Mouse (Mus musculus) MEL (cell line): Measurements from ENCODE around the gene Oscp1. TPM values are rescaled to one million over a fixed set of nuclear protein-coding genes. Genes with fewer than 3 reads are reported as not detected.

Experiments used
- DNase-seq: peaks from one replicate; pipeline ENCODE4 v3.0.0; 2011; ENCODE audit warnings: low read depth, low spot score
- H3K27ac ChIP-seq: 2 replicates; pipeline ENCODE4 v1.5.1; 2012; ENCODE audit warnings: low read depth, mild to moderate bottlenecking, control low read depth, low read length, moderate library complexity; ENCODE audit not compliant: control insufficient read depth
- H3K27me3 ChIP-seq, 2 experiments: fragments of 150-350 bp in 1 of 2; sonication (generic) in 1 of 2; 2 replicates each; pipeline ENCODE4 v1.6.1; 2012; ENCODE audit warnings: low read length in 2 of 2, mild to moderate bottlenecking in 2 of 2, improper control_type of control experiment in 1 of 2, moderate library complexity in 1 of 2; ENCODE audit not compliant: insufficient read depth in 2 of 2, control insufficient read depth in 1 of 2
- H3K36me3 ChIP-seq, 2 experiments: 2 replicates each; pipeline ENCODE4 v1.6.1; 2012 to 2014; ENCODE audit warnings: low read length in 2 of 2, improper control_type of control experiment in 1 of 2, inconsistent platforms in 1 of 2, mild to moderate bottlenecking in 1 of 2; ENCODE audit not compliant: insufficient read depth in 2 of 2, control insufficient read depth in 1 of 2
- H3K4me1 ChIP-seq, 2 experiments: fragments of 150-350 bp in 1 of 2; sonication (generic) in 1 of 2; 2 replicates each; pipeline ENCODE4 v1.6.1; 2012; ENCODE audit warnings: low read length in 2 of 2, improper control_type of control experiment in 1 of 2, mild to moderate bottlenecking in 1 of 2; ENCODE audit not compliant: insufficient read depth in 2 of 2, control insufficient read depth in 1 of 2
- H3K4me3 ChIP-seq, 2 experiments: fragments of 150-350 bp in 1 of 2; sonication (generic) in 1 of 2; 2 replicates each; pipeline ENCODE4 v1.5.1; 2012; ENCODE audit warnings: low read depth in 2 of 2, low read length in 2 of 2, mild to moderate bottlenecking in 2 of 2, moderate library complexity in 2 of 2, control low read depth in 1 of 2, improper control_type of control experiment in 1 of 2; ENCODE audit not compliant: control insufficient read depth in 1 of 2, insufficient read depth in 1 of 2
- H3K79me2 ChIP-seq: 2 replicates; pipeline ENCODE4 v1.6.1; 2012; ENCODE audit warnings: mild to moderate bottlenecking, low read length, moderate library complexity; ENCODE audit not compliant: control insufficient read depth, poor library complexity, insufficient read depth
- H3K9ac ChIP-seq: 2 replicates; pipeline ENCODE4 v1.6.1; 2012; ENCODE audit warnings: low read depth, mild to moderate bottlenecking, control low read depth, low read length, moderate library complexity; ENCODE audit not compliant: control insufficient read depth, poor library complexity, severe bottlenecking
- H3K9me3 ChIP-seq: fragments of 150-350 bp; sonication (generic); replicated peaks from 2 replicates; pipeline ENCODE4 v1.6.1; 2012; ENCODE audit warnings: mild to moderate bottlenecking, low read length, improper control_type of control experiment, moderate library complexity; ENCODE audit not compliant: insufficient read depth
- BHLHE40 ChIP-seq: IDR thresholded peaks from 2 replicates; pipeline ENCODE4 v1.6.1; 2012; ENCODE audit warnings: low read depth, mild to moderate bottlenecking, inconsistent platforms, low read length, improper control_type of control experiment, borderline replicate concordance
- CHD1 ChIP-seq: IDR thresholded peaks from 2 replicates; pipeline ENCODE4 v1.6.1; 2012; ENCODE audit warnings: low read depth, mild to moderate bottlenecking, inconsistent platforms, low read length, improper control_type of control experiment
- CHD2 ChIP-seq: IDR thresholded peaks from 2 replicates; pipeline ENCODE4 v1.6.1; 2011; ENCODE audit warnings: low read length, improper control_type of control experiment
- CTCF ChIP-seq, 3 experiments: IDR thresholded peaks in 2 of 3; conservative IDR thresholded peaks in 1 of 3; 2 replicates each; pipeline ENCODE4 v1.5.1; 2011 to 2012; ENCODE audit warnings: low read length in 3 of 3, low read depth in 2 of 3, mild to moderate bottlenecking in 2 of 3, improper control_type of control experiment in 1 of 3, inconsistent platforms in 1 of 3, mixed read lengths in 1 of 3, moderate library complexity in 1 of 3; ENCODE audit not compliant: control insufficient read depth in 1 of 3, insufficient read depth in 1 of 3, poor library complexity in 1 of 3, severe bottlenecking in 1 of 3
- ELF1 ChIP-seq: IDR thresholded peaks from 2 replicates; pipeline ENCODE4 v1.6.1; 2014; ENCODE audit warnings: low read depth, mild to moderate bottlenecking, inconsistent platforms, low read length, improper control_type of control experiment, moderate library complexity
- EP300 ChIP-seq, 2 experiments: IDR thresholded peaks; 2 replicates each; pipeline ENCODE4 v1.6.1; 2011; ENCODE audit warnings: improper control_type of control experiment in 2 of 2, low read length in 2 of 2, low read depth in 1 of 2, mild to moderate bottlenecking in 1 of 2
- ETS1 ChIP-seq: IDR thresholded peaks from 2 replicates; pipeline ENCODE4 v1.6.1; 2012; ENCODE audit warnings: low read depth, mild to moderate bottlenecking, inconsistent platforms, low read length, improper control_type of control experiment, moderate library complexity
- GABPA ChIP-seq: IDR thresholded peaks from 2 replicates; pipeline ENCODE4 v1.6.1; 2012; ENCODE audit warnings: low read depth, mild to moderate bottlenecking, inconsistent platforms, low read length, improper control_type of control experiment, moderate library complexity
- HCFC1 ChIP-seq: IDR thresholded peaks from 2 replicates; pipeline ENCODE4 v1.6.1; 2012; ENCODE audit warnings: low read depth, mild to moderate bottlenecking, inconsistent platforms, low read length, improper control_type of control experiment, moderate library complexity
- JUND ChIP-seq: IDR thresholded peaks from 2 replicates; pipeline ENCODE4 v1.6.1; 2011; ENCODE audit warnings: low read depth, mild to moderate bottlenecking, improper control_type of control experiment, low read length
- MAFK ChIP-seq: IDR thresholded peaks from 2 replicates; pipeline ENCODE4 v1.6.1; 2011; ENCODE audit warnings: low read depth, mild to moderate bottlenecking, low read length, improper control_type of control experiment, borderline replicate concordance
- MAX ChIP-seq: IDR thresholded peaks from 2 replicates; pipeline ENCODE4 v1.6.1; 2011; ENCODE audit warnings: low read length, improper control_type of control experiment
- MXI1 ChIP-seq: IDR thresholded peaks from 2 replicates; pipeline ENCODE4 v1.6.1; 2011; ENCODE audit warnings: mild to moderate bottlenecking, low read depth, low read length, improper control_type of control experiment
- MYB ChIP-seq: IDR thresholded peaks from 2 replicates; pipeline ENCODE4 v1.6.1; 2011; ENCODE audit warnings: mild to moderate bottlenecking, low read depth, low read length, improper control_type of control experiment
- MYC ChIP-seq: IDR thresholded peaks from 2 replicates; pipeline ENCODE4 v1.6.1; 2011; ENCODE audit warnings: low read depth, mild to moderate bottlenecking, low read length, improper control_type of control experiment, moderate library complexity
- NELFE ChIP-seq: IDR thresholded peaks from 2 replicates; pipeline ENCODE4 v1.6.1; 2011; ENCODE audit warnings: low read depth, low read length, improper control_type of control experiment
- NRF1 ChIP-seq: IDR thresholded peaks from 2 replicates; pipeline ENCODE4 v1.6.1; 2014; ENCODE audit warnings: low read depth, mild to moderate bottlenecking, inconsistent platforms, low read length, improper control_type of control experiment, moderate library complexity; ENCODE audit not compliant: poor library complexity, insufficient read depth, severe bottlenecking
- POLR2A ChIP-seq, 2 experiments: IDR thresholded peaks; 2 replicates each; pipeline ENCODE4 v1.6.1; 2011 to 2012; ENCODE audit warnings: low read length in 2 of 2, mild to moderate bottlenecking in 2 of 2, control low read depth in 1 of 2, improper control_type of control experiment in 1 of 2, low read depth in 1 of 2, moderate library complexity in 1 of 2; ENCODE audit not compliant: control insufficient read depth in 1 of 2, insufficient read depth in 1 of 2, poor library complexity in 1 of 2
- POLR2AphosphoS2 ChIP-seq: IDR thresholded peaks from 2 replicates; pipeline ENCODE4 v1.6.1; 2011; ENCODE audit warnings: low read length, improper control_type of control experiment
- POLR2AphosphoS5 ChIP-seq: IDR thresholded peaks from 2 replicates; pipeline ENCODE4 v1.6.1; 2012; ENCODE audit warnings: low read depth, borderline replicate concordance, mild to moderate bottlenecking, inconsistent platforms, low read length, moderate library complexity, mixed read lengths
- RAD21 ChIP-seq: IDR thresholded peaks from 2 replicates; pipeline ENCODE4 v1.6.1; 2011; ENCODE audit warnings: mild to moderate bottlenecking, low read depth, low read length, improper control_type of control experiment
- SIN3A ChIP-seq: IDR thresholded peaks from 2 replicates; pipeline ENCODE4 v1.6.1; 2012; ENCODE audit warnings: low read length, improper control_type of control experiment, inconsistent platforms
- SMC3 ChIP-seq: IDR thresholded peaks from 2 replicates; pipeline ENCODE4 v1.6.1; 2011; ENCODE audit warnings: low read depth, low read length, improper control_type of control experiment
- TAL1 ChIP-seq: IDR thresholded peaks from 2 replicates; pipeline ENCODE4 v1.6.1; 2012; ENCODE audit warnings: mild to moderate bottlenecking, inconsistent platforms, low read length, moderate library complexity, mixed read lengths
- TBP ChIP-seq: IDR thresholded peaks from 2 replicates; pipeline ENCODE4 v1.8.0; 2011; ENCODE audit warnings: low read depth, low read length, improper control_type of control experiment
- TCF12 ChIP-seq: IDR thresholded peaks from 2 replicates; pipeline ENCODE4 v1.6.1; 2014; ENCODE audit warnings: low read depth, mild to moderate bottlenecking, inconsistent platforms, low read length, improper control_type of control experiment, moderate library complexity
- UBTF ChIP-seq: IDR thresholded peaks from 2 replicates; pipeline ENCODE4 v1.6.1; 2012; ENCODE audit warnings: low read depth, mild to moderate bottlenecking, inconsistent platforms, low read length, improper control_type of control experiment, moderate library complexity, borderline replicate concordance; ENCODE audit not compliant: insufficient read depth
- USF1 ChIP-seq: IDR thresholded peaks from 2 replicates; pipeline ENCODE4 v1.6.1; 2014; ENCODE audit warnings: low read depth, mild to moderate bottlenecking, inconsistent platforms, low read length, improper control_type of control experiment, moderate library complexity
- USF2 ChIP-seq, 2 experiments: IDR thresholded peaks; 2 replicates each; pipeline ENCODE4 v1.6.1; 2011 to 2012; ENCODE audit warnings: improper control_type of control experiment in 2 of 2, low read length in 2 of 2, borderline replicate concordance in 1 of 2, inconsistent platforms in 1 of 2, low read depth in 1 of 2, mild to moderate bottlenecking in 1 of 2; ENCODE audit not compliant: insufficient read depth in 1 of 2
- ZC3H11A ChIP-seq: IDR thresholded peaks from 2 replicates; pipeline ENCODE4 v1.6.1; 2012; ENCODE audit warnings: low read depth, mild to moderate bottlenecking, inconsistent platforms, low read length, improper control_type of control experiment
- ZMIZ1 ChIP-seq: IDR thresholded peaks from 2 replicates; pipeline ENCODE4 v1.6.1; 2012; ENCODE audit warnings: low read depth, mild to moderate bottlenecking, inconsistent platforms, low read length, improper control_type of control experiment, moderate library complexity
- polyA plus RNA-seq, 2 experiments: library from polyadenylated mRNA; stranded (reverse) in 1 of 2; unstranded in 1 of 2; fragments of >175 nt in 1 of 2; fragments of >200 nt in 1 of 2; gene quantifications; 2 replicates each; pipeline versions ENCODE4 v1.2.1 to v1.2.4; 2012; ENCODE audit warnings: low replicate concordance in 2 of 2, low read depth in 1 of 2; ENCODE audit not compliant: insufficient read length in 2 of 2, insufficient read depth in 1 of 2, missing spikeins in 1 of 2
- total RNA-seq: library from RNA; depleted of rRNA; stranded (reverse); fragments of 300-350 nt; gene quantifications from 2 replicates; pipeline ENCODE4 v1.2.3, GENCODE M21; 2012

The Oscp1 gene
- total and polyA plus RNA-seq, 3 experiments: 5.7 to 7.6 TPM; not detected in 1

DNA sequence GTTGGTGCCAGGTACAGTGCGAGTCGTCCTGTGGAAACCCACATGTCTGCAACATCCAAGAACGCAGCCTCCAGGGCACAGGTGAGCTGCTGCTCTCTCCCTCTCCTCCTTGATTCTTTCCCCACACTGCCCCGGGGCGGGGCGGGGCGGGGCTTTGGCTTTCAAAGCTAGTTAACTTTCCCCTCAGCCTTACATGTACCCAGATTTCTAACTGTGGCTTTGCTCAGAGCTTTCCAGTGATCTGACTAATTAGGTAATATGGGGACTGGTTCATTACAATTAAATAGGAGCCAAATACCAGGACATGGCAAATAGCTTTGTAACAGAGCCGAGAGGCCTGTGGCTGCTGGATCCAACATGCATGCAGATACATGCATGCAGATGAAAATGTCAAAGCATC, 26.0 kb downstream of the Oscp1 start:
- no peak for DNase-seq
- Histone ChIP-seq H3K9ac (no peak overlapping the region), H3K27ac (no peak overlapping the region), H3K9me3 (no peaks in the 10 kb centered on the region), H3K4me3 (no peak overlapping the region), H3K79me2 (no peaks in the 10 kb centered on the region), H3K36me3 (peaks cover 0 to 8% of the 10 kb centered on the region in 2 experiments; a peak in 2 of 4 replicates), H3K4me1 (peaks cover 7 to 23% of the 10 kb centered on the region in 2 experiments), H3K27me3 (no peaks in the 10 kb centered on the region)
- no peak for TF ChIP-seq NRF1
- TF ChIP-seq MAX: no peak
- TF ChIP-seq POLR2AphosphoS2: no peak
- no peak for TF ChIP-seq MYB
- no peak for TF ChIP-seq ZMIZ1
- no peak for TF ChIP-seq USF1
- TF ChIP-seq ETS1: no peak
- no peak for TF ChIP-seq CHD2
- no peak for TF ChIP-seq UBTF
- TF ChIP-seq NELFE: no peak
- TF ChIP-seq MXI1: no peak
- TF ChIP-seq ZC3H11A: no peak
- TF ChIP-seq MAFK: no peak
- no peak for TF ChIP-seq TAL1
- no peak for TF ChIP-seq POLR2A (IDR thresholded peaks at IDR 0.05; ENCODE audit: control insufficient read depth in 1 of 2, insufficient read depth in 1 of 2, low read depth in 1 of 2, low read length in 2 of 2, poor library complexity in 1 of 2)
- no peak for TF ChIP-seq BHLHE40
- TF ChIP-seq GABPA: no peak
- no peak for TF ChIP-seq USF2 (IDR thresholded peaks at IDR 0.05; ENCODE audit: borderline replicate concordance in 1 of 2, insufficient read depth in 1 of 2, low read depth in 1 of 2, low read length in 2 of 2)

DNA sequence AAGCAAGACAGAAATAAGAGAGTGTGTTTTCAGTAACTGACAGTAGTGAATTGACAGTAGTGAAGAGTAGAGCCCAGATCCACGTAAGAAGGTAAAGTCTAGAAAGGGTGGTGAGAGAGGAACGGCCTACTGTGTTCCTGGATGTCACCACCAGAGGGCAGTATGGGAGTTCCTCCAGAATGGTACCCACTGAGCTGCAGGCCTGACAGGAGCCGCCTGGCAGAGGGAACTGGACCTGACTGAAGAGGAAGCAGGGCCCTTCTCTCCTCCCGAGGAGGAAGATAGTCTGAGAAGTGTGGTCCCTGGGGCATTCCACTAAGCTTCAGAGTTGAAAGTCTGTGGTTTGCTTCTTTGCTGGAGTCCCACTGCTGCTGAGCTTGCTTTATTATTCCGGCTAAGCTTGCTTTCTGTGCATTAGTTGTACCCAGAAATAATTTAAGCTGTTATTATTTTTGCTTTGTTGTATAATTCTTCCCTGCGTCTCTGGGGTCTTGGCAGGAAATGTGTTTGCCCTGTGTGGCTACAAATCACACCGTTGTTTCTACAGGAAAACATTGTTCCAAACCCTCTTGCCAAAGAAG, 27.7 kb downstream of the Oscp1 start:
- Histone ChIP-seq H3K9ac (no peak overlapping the region), H3K27ac (no peak overlapping the region), H3K79me2 (no peaks in the 10 kb centered on the region), H3K9me3 (no peaks in the 10 kb centered on the region), H3K4me3 (no peak overlapping the region), H3K27me3 (no peaks in the 10 kb centered on the region), H3K4me1 (peaks cover 7 to 17% of the 10 kb centered on the region in 2 experiments), H3K36me3 (peaks cover 0 to 8% of the 10 kb centered on the region in 2 experiments; a peak in 2 of 4 replicates)
- DNase-seq: peak; percentile 92
- TF ChIP-seq SMC3 (peak; percentile 93), POLR2AphosphoS5 (no peak), EP300 (IDR thresholded peaks at IDR 0.05; ENCODE audit: low read depth in 1 of 2, low read length in 2 of 2) (no peak), MYC (no peak), MYB (no peak), GABPA (no peak), NRF1 (no peak), RAD21 (peak; percentile 90), HCFC1 (0 out of 2 replicates have a peak, but pooled peaks have one; percentile 42), USF2 (IDR thresholded peaks at IDR 0.05; ENCODE audit: borderline replicate concordance in 1 of 2, insufficient read depth in 1 of 2, low read depth in 1 of 2, low read length in 2 of 2) (no peak), SIN3A (peak; percentile 75), CHD1 (no peak), ZMIZ1 (no peak), TAL1 (no peak), TBP (no peak), CTCF (IDR thresholded peaks at IDR 0.05 in 2 of 3, conservative IDR thresholded peaks at IDR 0.05 in 1 of 3; ENCODE audit: control insufficient read depth in 1 of 3, insufficient read depth in 1 of 3, low read depth in 2 of 3, low read length in 3 of 3, poor library complexity in 1 of 3, severe bottlenecking in 1 of 3) (peak; percentile 92 to 98 (median 95)), MAX (no peak), JUND (no peak), ELF1 (no peak), TCF12 (no peak)
